ENCODE assay signal across 25 mouse cellular contexts in the genomic region with DNA sequence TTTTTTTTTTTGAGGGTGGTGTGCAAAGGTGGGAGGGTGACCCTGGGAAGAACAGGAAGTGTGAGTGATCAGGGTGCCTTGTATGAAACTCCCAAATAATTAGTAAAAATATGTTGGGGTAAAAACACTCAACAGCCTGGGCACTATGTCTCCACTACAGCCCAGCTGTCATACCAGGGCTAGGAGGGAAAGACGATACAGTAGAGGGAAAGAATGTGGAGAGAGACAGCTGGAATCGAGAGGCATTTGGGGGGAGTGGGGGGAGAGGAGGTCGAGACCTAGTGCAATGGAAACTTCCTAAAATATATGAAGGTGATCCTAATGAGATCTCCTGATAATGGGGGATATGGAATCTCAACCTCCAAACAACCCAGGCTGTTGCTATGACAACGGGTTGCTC.
"Had no signal": no experiment of that assay in that cellular context is flagged by ENCODE, and none has a peak within 500 bp of the region (broad histone marks: within the 10 kb centered on the region; RNA-seq: fewer than 3 reads in every experiment).

No protein-coding gene starts in this region.

- ATAC-seq: hindbrain, embryonic 16.5 days; inflammation-experienced regulatory T-cells, adult 6 months; intestine, embryonic 15.5 days; intestine, postnatal 0 days; liver, embryonic 12.5 days had no signal

- H3K4me2 ChIP-seq: heart, embryonic 11.5 days; heart, embryonic 13.5 days; heart, embryonic 15.5 days; hindbrain, embryonic 12.5 days; hindbrain, embryonic 14.5 days; intestine, embryonic 15.5 days; limb, embryonic 12.5 days; limb, embryonic 15.5 days; liver, embryonic 12.5 days had no signal

- DNase-seq: gastrocnemius, postnatal 14 days; gastrocnemius, postnatal 36 days; heart, adult 11 months; heart, postnatal 14 days; heart, postnatal 4 days; kidney, adult 18-20 months; kidney, adult 8-10 months; kidney, postnatal 14 days; kidney, postnatal 36 days; layer of hippocampus, adult 9-11 months; layer of hippocampus, postnatal 36 days; left cerebral cortex, postnatal 4 days had no signal

- H3K4me1 ChIP-seq: heart, embryonic 13.5 days; heart, embryonic 15.5 days; hindbrain, embryonic 10.5 days; hindbrain, embryonic 12.5 days; intestine, embryonic 15.5 days; limb, embryonic 12.5 days; limb, embryonic 15.5 days; liver, embryonic 12.5 days had no signal

- H3K9ac ChIP-seq: heart, embryonic 13.5 days; heart, embryonic 15.5 days; hindbrain, embryonic 12.5 days; hindbrain, embryonic 14.5 days; intestine, embryonic 15.5 days; limb, embryonic 12.5 days; limb, embryonic 15.5 days; liver, embryonic 12.5 days had no signal

- H3K27me3 ChIP-seq: heart, embryonic 13.5 days; heart, embryonic 15.5 days; hindbrain, embryonic 12.5 days; intestine, embryonic 15.5 days; limb, embryonic 12.5 days; limb, embryonic 15.5 days; liver, embryonic 12.5 days had no signal

- H3K9me3 ChIP-seq: heart, embryonic 15.5 days; intestine, embryonic 15.5 days; limb, embryonic 15.5 days; liver, embryonic 12.5 days had no signal

- H3K4me3 ChIP-seq: heart, embryonic 13.5 days; heart, embryonic 15.5 days; hindbrain, embryonic 10.5 days; hindbrain, embryonic 12.5 days; intestine, embryonic 15.5 days; limb, embryonic 12.5 days; limb, embryonic 15.5 days; liver, embryonic 12.5 days had no signal

- H3K27ac ChIP-seq: heart, embryonic 13.5 days; heart, embryonic 15.5 days; hindbrain, embryonic 10.5 days; hindbrain, embryonic 12.5 days; hindbrain, embryonic 14.5 days; intestine, embryonic 15.5 days; limb, embryonic 12.5 days; limb, embryonic 15.5 days; liver, embryonic 12.5 days had no signal
